Mouse (Mus musculus) embryo, embryonic 11.5 days (tissue): ENCODE data around the gene Olfr691.
"Not testable (repeated sequence)": the region's sequence is repeated elsewhere in the genome, so short reads cannot be mapped to it uniquely, and the experiment has no call there.

Source experiments
- DNase-seq: peaks from one replicate; pipeline ENCODE4 v3.0.0-alpha.2; 2012; ENCODE audit warnings: low read depth, low spot score

Olfr691 gene

DNA sequence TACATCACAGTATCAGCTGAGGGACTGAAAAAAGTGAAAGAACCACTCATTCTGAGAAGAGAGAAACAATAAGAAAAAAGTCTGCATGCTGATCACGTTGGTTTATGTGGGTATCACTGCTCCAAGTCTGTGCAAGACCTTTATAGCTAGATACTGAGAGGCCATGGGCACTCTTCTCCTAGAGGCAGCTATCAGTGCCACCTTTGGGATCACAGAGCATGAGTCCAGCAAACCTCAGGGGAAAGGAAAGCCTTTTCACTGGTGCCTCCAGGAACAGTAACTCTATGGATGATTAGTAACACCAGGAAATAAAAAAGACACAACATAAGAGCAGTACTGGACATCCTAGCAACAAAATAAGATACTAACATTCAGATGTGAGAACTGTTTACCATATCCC, at the start of gene Olfr691:
TSS of gene Olfr691 (minus strand) at position 101 of the 400 bp plus-strand sequence.
- DNase-seq, result no peak

- DNase-seq, result no peak
Measured at GRCm38 (mm10) chr7:105390236-105390635, 48.2 kb upstream of the Olfr691 start.

- no peak for DNase-seq
Measured at GRCm38 (mm10) chr7:105387696-105388095, 45.6 kb upstream of the Olfr691 start.

GRCm38 (mm10) chr7:105380329-105380728, 38.3 kb upstream of the Olfr691 start:
- DNase-seq, result no peak

DNA sequence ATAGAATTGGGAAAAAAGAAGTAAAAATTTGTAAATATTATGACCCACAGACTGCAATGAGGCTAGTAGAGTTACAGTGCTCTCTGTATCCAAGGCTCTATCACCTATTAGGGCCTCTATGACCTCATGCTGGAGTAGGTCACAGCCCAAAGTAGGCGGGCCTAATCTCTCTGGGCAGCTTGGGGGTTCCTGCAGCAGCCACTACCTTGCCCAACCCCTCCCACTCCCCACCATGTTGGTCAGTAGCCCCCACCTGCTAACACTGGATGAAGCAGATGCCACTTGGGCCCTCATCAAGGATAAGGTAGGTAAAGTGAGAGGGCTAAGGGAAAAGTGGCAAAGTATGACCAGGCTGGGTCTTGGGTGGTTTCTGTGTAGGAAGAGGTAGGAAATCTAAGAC, 32.8 kb upstream of the Olfr691 start, which contains the start of gene Gm5901:
TSS of gene Gm5901 (plus strand) at position 173 of the 400 bp plus-strand sequence.
- no peak for DNase-seq

- DNase-seq, result no peak
Measured at GRCm38 (mm10) chr7:105373976-105374375, 31.9 kb upstream of the Olfr691 start.

GRCm38 (mm10) chr7:105373509-105373908, 31.4 kb upstream of the Olfr691 start:
- DNase-seq, result no peak

- no peak for DNase-seq
Measured at GRCm38 (mm10) chr7:105372912-105373311, 30.8 kb upstream of the Olfr691 start.

GRCm38 (mm10) chr7:105368521-105368920, 26.5 kb upstream of the Olfr691 start:
- DNase-seq, result no peak

- DNase-seq, result no peak
Measured at GRCm38 (mm10) chr7:105367930-105368329, 25.9 kb upstream of the Olfr691 start, which contains the start of gene Olfr692. Gene Olfr692 (plus strand): TSS chr7:105368230.

DNA sequence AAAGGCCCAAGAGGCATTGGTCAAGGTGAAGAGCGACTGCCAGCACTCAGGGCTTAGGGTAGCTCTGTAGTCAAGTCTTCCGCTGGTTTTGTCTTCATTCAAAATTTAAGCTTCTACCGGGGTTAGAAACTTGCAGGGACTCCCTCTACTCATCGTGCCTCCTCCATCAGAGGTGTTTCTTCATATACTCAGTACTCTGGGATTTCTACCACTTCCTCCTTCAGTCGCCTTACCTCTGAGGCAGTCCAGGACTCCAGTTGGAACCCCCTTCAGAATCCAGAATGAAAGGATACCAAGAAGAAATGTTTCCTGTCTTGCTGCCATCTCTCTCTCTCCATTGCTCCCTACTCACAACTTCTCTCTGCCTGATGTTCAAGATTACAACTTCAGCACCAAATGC, 25.2 kb upstream of the Olfr691 start:
- no peak for DNase-seq

- no peak for DNase-seq
Measured at GRCm38 (mm10) chr7:105361713-105362112, 19.6 kb upstream of the Olfr691 start.

GRCm38 (mm10) chr7:105356487-105356886, 14.4 kb upstream of the Olfr691 start:
- not testable (repeated sequence) for DNase-seq

GRCm38 (mm10) chr7:105356064-105356463, 14.0 kb upstream of the Olfr691 start:
- not testable (repeated sequence) for DNase-seq

- DNase-seq, result no peak
Measured at GRCm38 (mm10) chr7:105342752-105343151, 682 bp upstream of the Olfr691 start.

- DNase-seq, result no peak
Measured at GRCm38 (mm10) chr7:105334004-105334403, 8.1 kb downstream of the Olfr691 start, which contains the start of gene Olfr690. Gene Olfr690 (minus strand): TSS chr7:105334104.

GRCm38 (mm10) chr7:105325302-105325701, 16.8 kb downstream of the Olfr691 start:
- DNase-seq, result no peak

- no peak for DNase-seq
Measured at GRCm38 (mm10) chr7:105310865-105311264, 31.2 kb downstream of the Olfr691 start, which contains the start of gene Olfr689. Gene Olfr689 (plus strand): TSS chr7:105311165.

DNA sequence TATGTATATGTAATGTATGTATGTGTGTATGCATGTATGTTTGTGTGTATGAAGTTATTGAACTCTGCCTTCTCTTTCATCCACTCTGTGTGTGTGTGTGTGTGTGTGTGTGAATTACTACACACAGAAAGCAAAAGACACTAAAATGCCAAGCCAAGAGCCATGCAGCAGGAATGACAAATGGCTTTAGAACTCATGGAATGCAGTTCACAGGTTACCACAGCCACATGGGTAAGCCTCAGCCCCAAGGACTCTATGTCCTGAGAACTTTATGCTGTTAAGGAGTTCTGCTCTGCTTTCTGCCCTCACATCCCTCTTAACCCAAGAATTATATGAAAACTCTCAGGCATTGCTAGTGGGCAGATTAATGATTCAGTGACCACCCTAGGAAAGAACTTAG, 52.0 kb downstream of the Olfr691 start:
- no peak for DNase-seq

DNA sequence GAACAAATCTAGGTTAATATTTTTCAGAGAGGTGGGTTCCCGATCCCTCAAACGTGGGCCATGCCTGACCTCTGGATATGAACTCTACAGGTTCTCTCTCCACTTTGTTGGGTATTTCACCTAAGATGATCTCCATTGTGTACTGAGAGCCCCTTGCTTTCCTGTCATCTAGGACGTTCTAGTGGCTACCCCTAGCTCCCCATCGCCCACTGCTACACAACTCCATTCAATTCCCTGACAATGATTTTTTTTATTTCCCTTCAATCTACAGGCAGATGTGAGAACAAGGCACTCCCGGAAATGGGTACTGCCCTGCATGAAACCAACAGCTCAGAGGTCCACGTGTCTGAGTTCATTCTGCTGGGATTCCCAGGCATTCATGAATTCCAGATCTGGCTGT, 54.3 kb downstream of the Olfr691 start, which contains the start of gene Olfr688:
TSS of gene Olfr688 (plus strand) at position 301 of the 400 bp plus-strand sequence.
- DNase-seq, result no peak
